Comparison of ENCODE assay signal across 22 mouse cellular contexts in the genomic region with DNA sequence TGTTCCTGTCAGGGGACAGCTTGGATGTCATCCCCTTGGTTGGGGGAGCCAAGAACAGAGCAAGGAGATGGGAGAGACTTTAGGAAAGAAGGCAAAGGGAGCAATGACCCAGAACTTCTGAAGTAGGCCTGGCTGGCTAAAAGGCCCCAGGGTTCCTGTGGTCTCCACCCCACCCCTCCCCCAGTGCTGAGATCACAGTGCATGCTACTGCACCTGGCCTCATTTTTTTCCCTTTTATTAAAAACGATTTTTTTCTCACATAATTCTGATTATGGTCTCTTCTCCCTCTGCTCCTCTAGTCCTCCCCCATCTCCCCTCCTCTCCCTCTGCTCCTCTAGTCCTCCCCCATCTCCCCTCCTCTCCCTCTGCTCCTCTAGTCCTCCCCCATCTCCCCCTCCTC. TPM values are rescaled to one million over a fixed set of nuclear protein-coding genes. Genes with fewer than 3 reads are reported as not detected.
DNase-seq lines count a peak whose midpoint lies in the region; ATAC-seq and TF ChIP-seq lines count a peak whose summit lies in the region.
"Had no signal": no experiment of that assay in that cellular context is flagged by ENCODE, and none has a peak within 500 bp of the region (broad histone marks: within the 10 kb centered on the region; RNA-seq: fewer than 3 reads in every experiment).

No protein-coding gene starts in this region.

- DNase-seq in forebrain, embryonic 10.5 days (ENCODE audit: extremely low spot score, low spot score): no peak
- no peak for DNase-seq in forebrain, embryonic 11.5 days (ENCODE audit: low spot score)
- DNase-seq in layer of hippocampus, adult 2 months (ENCODE audit: low spot score in 2 of 2): no peak
- no peak for DNase-seq in layer of hippocampus, postnatal 25 days (ENCODE audit: extremely low spot score in 1 of 2, low spot score in 1 of 2)
- peak; percentile 23 for DNase-seq in A20 (ENCODE audit: low read depth, low spot score)
- no peak for DNase-seq in heart, postnatal 10 days
- DNase-seq: adrenal gland, adult 2 months; adrenal gland, postnatal 14 days; B cell, adult 2 months; cerebellum, adult 11 months; cerebellum, adult 2 months; cerebellum, adult 9-11 months; cerebellum, postnatal 25 days; gastrocnemius, postnatal 14 days; heart, postnatal 36 days had no signal

- H3K4me1 ChIP-seq in forebrain, embryonic 10.5 days: peaks cover 73% of the 10 kb centered on the region
- peaks cover 23% of the 10 kb centered on the region for H3K4me1 ChIP-seq in forebrain, embryonic 11.5 days (replicated peaks; ENCODE audit: control insufficient read depth, insufficient read depth, low read length)

- no peaks in the 10 kb centered on the region for H3K79me2 ChIP-seq in myocyte (ENCODE audit: control insufficient read depth, insufficient read depth)

- peak overlapping the region; percentile 84 for H3K27ac ChIP-seq in forebrain, embryonic 10.5 days
- no peak overlapping the region for H3K27ac ChIP-seq in forebrain, embryonic 11.5 days (ENCODE audit: low read depth, low read length)
- peak overlapping the region; percentile 93; the same call in 1 of the 2 replicates for H3K27ac ChIP-seq in layer of hippocampus, adult 2 months
- H3K27ac ChIP-seq: embryonic facial prominence, embryonic 13.5 days; hindbrain, embryonic 14.5 days had no signal

- 0 out of 2 replicates have a peak, but pooled peaks cover 4% of the 10 kb centered on the region for H3K27me3 ChIP-seq in forebrain, embryonic 10.5 days (ENCODE audit: poor library complexity, severe bottlenecking)
- no peaks in the 10 kb centered on the region for H3K27me3 ChIP-seq in forebrain, embryonic 11.5 days (ENCODE audit: control insufficient read depth, insufficient read depth, low read length)
- no peaks in the 10 kb centered on the region for H3K27me3 ChIP-seq in myocyte (ENCODE audit: control insufficient read depth, insufficient read depth, insufficient read length)
- H3K27me3 ChIP-seq: embryonic facial prominence, embryonic 13.5 days had no signal

- no peak overlapping the region for H3K4me3 ChIP-seq in forebrain, embryonic 10.5 days
- H3K4me3 ChIP-seq in forebrain, embryonic 11.5 days (ENCODE audit: low read depth, low read length): no peak overlapping the region
- no peak overlapping the region for H3K4me3 ChIP-seq in layer of hippocampus, adult 2 months
- no peak overlapping the region for H3K4me3 ChIP-seq in myocyte
- H3K4me3 ChIP-seq: embryonic facial prominence, embryonic 13.5 days; erythroblast, embryonic 14.5 days had no signal

- ATAC-seq in forebrain, embryonic 11.5 days (replicated peaks; ENCODE audit: low FRiP score): no peak
- ATAC-seq: forebrain, embryonic 16.5 days had no signal

- TF ChIP-seq CTCF in layer of hippocampus, adult 2 months (conservative IDR thresholded peaks at IDR 0.05): no peak

- H3K36me3 ChIP-seq in forebrain, embryonic 10.5 days (replicated peaks): peaks cover 18% of the 10 kb centered on the region
- no peaks in the 10 kb centered on the region; the same call in 1 of the 2 replicates for H3K36me3 ChIP-seq in forebrain, embryonic 11.5 days (ENCODE audit: control insufficient read depth, insufficient read depth, low read length)
- H3K36me3 ChIP-seq in myocyte (ENCODE audit: control insufficient read depth, insufficient read depth): peaks cover 26% of the 10 kb centered on the region

- no peak overlapping the region for H3K4me2 ChIP-seq in forebrain, embryonic 11.5 days (ENCODE audit: low read depth, low read length, severe bottlenecking)
- no peak overlapping the region for H3K4me2 ChIP-seq in myocyte (ENCODE audit: low read depth)
- H3K4me2 ChIP-seq: embryonic facial prominence, embryonic 13.5 days; heart, embryonic 11.5 days; hindbrain, embryonic 14.5 days had no signal

- no peak overlapping the region for H3ac ChIP-seq in myocyte (ENCODE audit: control insufficient read depth, insufficient read length)

- intact Hi-C loops in heart, postnatal 10 days (cut with DNase I): no loop called here

- no peak overlapping the region for H3K9ac ChIP-seq in forebrain, embryonic 11.5 days (ENCODE audit: low read length)
- H3K9ac ChIP-seq: embryonic facial prominence, embryonic 13.5 days; hindbrain, embryonic 14.5 days had no signal

- H3K9me3 ChIP-seq in forebrain, embryonic 10.5 days: no peaks in the 10 kb centered on the region
- H3K9me3 ChIP-seq in forebrain, embryonic 11.5 days (ENCODE audit: control insufficient read depth, low read length): no peaks in the 10 kb centered on the region
- H3K9me3 ChIP-seq: embryonic facial prominence, embryonic 13.5 days had no signal

- TF ChIP-seq POLR2A in myocyte (IDR thresholded peaks at IDR 0.05; ENCODE audit: insufficient read length, low read depth): no peak

- 48% methylated on average over 1 of the region's 1 CpGs for WGBS in forebrain, embryonic 10.5 days
- 33% methylated on average over 1 of the region's 1 CpGs for WGBS in forebrain, embryonic 11.5 days

TF ChIP-seq in myocyte, 11 proteins besides CTCF, POLR2A, EP300 and RAD21:
- TF ChIP-seq POLR2AphosphoS2 (IDR thresholded peaks at IDR 0.05; ENCODE audit: insufficient read length, low read depth) (peak; percentile 33), MYOG (IDR thresholded peaks at IDR 0.05; ENCODE audit: control insufficient read depth in 1 of 3, insufficient read depth in 1 of 3, insufficient read length in 2 of 3, low read depth in 2 of 3) (no peak), REST (IDR thresholded peaks at IDR 0.05; ENCODE audit: insufficient read depth, insufficient read length) (no peak), E2F4 (IDR thresholded peaks at IDR 0.05; ENCODE audit: insufficient read depth) (no peak), TCF3 (IDR thresholded peaks at IDR 0.05; ENCODE audit: insufficient read length, low read depth) (no peak)

RNA-seq across cellular contexts. Expression of a gene that starts 24.1 kb away (rescaled TPM):
- 12.0 and 12.5 TPM in 2 replicates for polyA plus RNA-seq in forebrain, embryonic 10.5 days (2016; fragmentation: Nextera tagmentation; extraction: Ambion mirVana)
- 12.8 and 17.8 TPM in 2 replicates for polyA plus RNA-seq in forebrain, embryonic 11.5 days (2014; fragmentation: Nextera tagmentation; extraction: Ambion mirVana)
- total RNA-seq in layer of hippocampus, adult 2 months (2021): 10 to 100 TPM; 30.9 to 36.3 TPM
- total RNA-seq in layer of hippocampus, postnatal 25 days (2021): 10 to 100 TPM; 31.0 to 35.4 TPM
- 61.1 TPM for polyA plus RNA-seq in myocyte (2012; fragmentation: generic; extraction: Trizol)
- under 1 TPM; 0.43 to 0.79 TPM for total RNA-seq in heart, postnatal 10 days (2021)
- total RNA-seq: common myeloid progenitor, adult 5-6 weeks had no signal
- polyA plus RNA-seq: erythroblast, embryonic 14.5 days had no signal

Comparison
In these comparisons a context has a peak if more than half of its experiments do, and no peak if none do; other contexts are left out.
1. RNA of a gene that starts 24.1 kb away (total RNA-seq): 30.9 to 36.3 TPM in layer of hippocampus, adult 2 months and 31.0 to 35.4 TPM in layer of hippocampus, postnatal 25 days; 0.43 to 0.79 TPM in heart, postnatal 10 days; every median in the first group is over 10 times any median in the second.